Mouse (Mus musculus) neural tube, embryonic 11.5 days (tissue): ENCODE results near the gene Krtap1-5. TPM values are rescaled to one million over a fixed set of nuclear protein-coding genes. Genes with fewer than 3 reads are reported as not detected.

Source experiments
- ATAC-seq: fragments of 200-750 bp; cut with Nextera tagmentation; 2 replicates; pipeline ENCODE4 v1.8.0; 2017; ENCODE audit warnings: moderate number of reproducible peaks, mild to moderate bottlenecking, moderate TSS enrichment, moderate library complexity; ENCODE audit not compliant: insufficient read depth, low FRiP score, low TSS enrichment
- DNase-seq: peaks from one replicate; pipeline ENCODE4 v3.0.0-alpha.2; 2015; ENCODE audit warnings: low spot score
- H3K27ac ChIP-seq: fragments of 300-500 bp; sonication (generic); 2 replicates; pipeline ENCODE4 v1.5.1; 2014; ENCODE audit warnings: low read depth, mild to moderate bottlenecking, low read length
- H3K27me3 ChIP-seq: fragments of 300-500 bp; sonication (generic); 2 replicates; pipeline ENCODE4 v1.6.1; 2014; ENCODE audit warnings: mild to moderate bottlenecking, low read length, mixed read lengths; ENCODE audit not compliant: control insufficient read depth, insufficient read depth
- H3K36me3 ChIP-seq: fragments of 300-500 bp; sonication (generic); 2 replicates; pipeline ENCODE4 v1.6.1; 2014; ENCODE audit warnings: mild to moderate bottlenecking, low read length, moderate library complexity, mixed read lengths; ENCODE audit not compliant: control insufficient read depth, insufficient read depth
- H3K4me1 ChIP-seq: fragments of 300-500 bp; sonication (generic); 2 replicates; pipeline ENCODE4 v1.6.1; 2014; ENCODE audit warnings: low read length, mixed read lengths; ENCODE audit not compliant: control insufficient read depth, insufficient read depth
- H3K4me2 ChIP-seq: fragments of 300-500 bp; sonication (generic); 2 replicates; pipeline ENCODE4 v1.6.1; 2014; ENCODE audit warnings: low read depth, mild to moderate bottlenecking, moderate library complexity
- H3K4me3 ChIP-seq: fragments of 300-500 bp; sonication (generic); 2 replicates; pipeline ENCODE4 v1.5.1; 2014; ENCODE audit warnings: low read depth, low read length
- H3K9ac ChIP-seq: fragments of 300-500 bp; sonication (generic); 2 replicates; pipeline ENCODE4 v1.6.1; 2014; ENCODE audit warnings: mild to moderate bottlenecking, low read length
- H3K9me3 ChIP-seq: fragments of 300-500 bp; sonication (generic); 2 replicates; pipeline ENCODE4 v1.6.1; 2016; ENCODE audit warnings: low read length; ENCODE audit not compliant: control insufficient read depth
- WGBS: fragments of 180-500 bp; shearing (Covaris S2); extraction: QIAGEN DNeasy Blood & Tissue Kit; methylation state at CpG from one replicate; pipeline ENCODE4 v1.1.7; 2014; 5-methylcytosine and 5-hydroxymethylcytosine counted together
- polyA plus RNA-seq: library from polyadenylated mRNA; unstranded; fragments of >200 nt; fragmentation: Nextera tagmentation; extraction: Ambion mirVana; gene quantifications from 2 replicates; pipeline ENCODE4 v1.2.1, GENCODE M21; 2014

The Krtap1-5 gene
- polyA plus RNA-seq, 1 experiment from 2014 or later = not detected

- 97% methylated on average over 7 of the region's 7 CpGs for WGBS
Measured at GRCm38 (mm10) chr11:99585096-99585495, 4.3 kb upstream of the Krtap1-5 start.

GRCm38 (mm10) chr11:99583245-99583704 lies 2.5 kb upstream of the Krtap1-5 start, which contains the start of gene Krtap1-4:
TSS of gene Krtap1-4 (minus strand) at chr11:99583654.
- no peak for DNase-seq
- Histone ChIP-seq H3K9ac (no peak within 1 kb of the TSS), H3K4me1 (no peaks in the 10 kb centered on the region), H3K36me3 (no peaks in the 10 kb centered on the region), H3K4me2 (no peak within 1 kb of the TSS), H3K27me3 (no peaks in the 10 kb centered on the region), H3K4me3 (no peak within 1 kb of the TSS), H3K27ac (no peak within 1 kb of the TSS), H3K9me3 (no peaks in the 10 kb centered on the region)
- WGBS = 78% methylated on average over 5 of the region's 5 CpGs
- no peak for ATAC-seq

More at GRCm38 (mm10) chr11:99585096-99585495, 4.3 kb upstream of the Krtap1-5 start:
- Histone ChIP-seq H3K9me3 (no peaks in the 10 kb centered on the region), H3K36me3 (no peaks in the 10 kb centered on the region), H3K4me1 (no peaks in the 10 kb centered on the region), H3K9ac (no peak overlapping the region), H3K27ac (no peak overlapping the region), H3K4me3 (no peak overlapping the region), H3K4me2 (no peak overlapping the region), H3K27me3 (no peaks in the 10 kb centered on the region)
- no peak for ATAC-seq
- no peak for DNase-seq

GRCm38 (mm10) chr11:99581564-99581963 lies 748 bp upstream of the Krtap1-5 start:
- H3K27me3 ChIP-seq = no peaks in the 10 kb centered on the region
- ATAC-seq = no peak
- H3K4me1 ChIP-seq = no peaks in the 10 kb centered on the region
- 85% methylated on average over 6 of the region's 6 CpGs for WGBS
- H3K9ac ChIP-seq = no peak overlapping the region
- no peak overlapping the region for H3K27ac ChIP-seq
- no peak overlapping the region for H3K4me2 ChIP-seq
- no peak overlapping the region for H3K4me3 ChIP-seq
- no peaks in the 10 kb centered on the region for H3K9me3 ChIP-seq
- H3K36me3 ChIP-seq = no peaks in the 10 kb centered on the region
- no peak for DNase-seq

- no peak for ATAC-seq
- no peaks in the 10 kb centered on the region for H3K9me3 ChIP-seq
- WGBS = 92% methylated on average over 5 of the region's 5 CpGs
Measured at GRCm38 (mm10) chr11:99581051-99581450, 235 bp upstream of the Krtap1-5 start.

GRCm38 (mm10) chr11:99574106-99574505 lies 6.7 kb downstream of the Krtap1-5 start:
- peak; percentile 72; the same call in 1 of the 2 replicates for ATAC-seq
- whole genome bisulfite sequencing = 8% methylated on average over 7 of the region's 7 CpGs
- peak overlapping the region; percentile 15; the same call in 1 of the 2 replicates for H3K4me2 ChIP-seq
- H3K9me3 ChIP-seq = no peaks in the 10 kb centered on the region
- H3K4me1 ChIP-seq = no peaks in the 10 kb centered on the region
- peak; percentile 83 for DNase-seq
- H3K9ac ChIP-seq = no peak overlapping the region
- no peaks in the 10 kb centered on the region for H3K36me3 ChIP-seq
- H3K27ac ChIP-seq = no peak overlapping the region
- H3K4me3 ChIP-seq = no peak overlapping the region
- H3K27me3 ChIP-seq = no peaks in the 10 kb centered on the region

More at GRCm38 (mm10) chr11:99581051-99581450, 235 bp upstream of the Krtap1-5 start:
- Histone ChIP-seq H3K4me2 (no peak overlapping the region), H3K4me1 (no peaks in the 10 kb centered on the region), H3K27ac (no peak overlapping the region), H3K27me3 (no peaks in the 10 kb centered on the region), H3K4me3 (no peak overlapping the region), H3K9ac (no peak overlapping the region), H3K36me3 (no peaks in the 10 kb centered on the region)
- no peak for DNase-seq

- ATAC-seq (no peak), DNase-seq (no peak)
- H3K9me3 ChIP-seq = no peaks in the 10 kb centered on the region
- H3K36me3 ChIP-seq = no peaks in the 10 kb centered on the region
- H3K4me3 ChIP-seq = no peak overlapping the region
- H3K9ac ChIP-seq = no peak overlapping the region
- H3K27ac ChIP-seq = no peak overlapping the region
- H3K27me3 ChIP-seq = no peaks in the 10 kb centered on the region
- no peaks in the 10 kb centered on the region for H3K4me1 ChIP-seq
- H3K4me2 ChIP-seq = no peak overlapping the region
- 62% methylated on average over 4 of the region's 4 CpGs for WGBS
Measured at GRCm38 (mm10) chr11:99573164-99573563, 7.7 kb downstream of the Krtap1-5 start.

GRCm38 (mm10) chr11:99566530-99566929 lies 14.3 kb downstream of the Krtap1-5 start, which contains the start of gene Krtap3-1:
TSS of gene Krtap3-1 (minus strand) at chr11:99566630.
- Histone ChIP-seq H3K4me1 (no peaks in the 10 kb centered on the region), H3K4me2 (no peak within 1 kb of the TSS), H3K36me3 (no peaks in the 10 kb centered on the region), H3K4me3 (no peak within 1 kb of the TSS), H3K27me3 (no peaks in the 10 kb centered on the region), H3K9me3 (no peaks in the 10 kb centered on the region), H3K27ac (no peak within 1 kb of the TSS), H3K9ac (no peak within 1 kb of the TSS)
- 77% methylated on average over 7 of the region's 7 CpGs for WGBS
- ATAC-seq (no peak), DNase-seq (no peak)

GRCm38 (mm10) chr11:99562580-99562979 lies 18.2 kb downstream of the Krtap1-5 start:
- DNase-seq (no peak), ATAC-seq (no peak)
- no peaks in the 10 kb centered on the region for H3K36me3 ChIP-seq
- WGBS = 82% methylated on average over 6 of the region's 6 CpGs
- H3K4me1 ChIP-seq = no peaks in the 10 kb centered on the region
- no peak overlapping the region for H3K9ac ChIP-seq
- no peak overlapping the region for H3K4me3 ChIP-seq
- H3K4me2 ChIP-seq = no peak overlapping the region
- no peaks in the 10 kb centered on the region for H3K9me3 ChIP-seq
- no peaks in the 10 kb centered on the region for H3K27me3 ChIP-seq
- no peak overlapping the region for H3K27ac ChIP-seq

- H3K4me1 ChIP-seq = no peaks in the 10 kb centered on the region
- ATAC-seq (no peak), DNase-seq (no peak)
- no peak within 1 kb of the TSS for H3K9ac ChIP-seq
- H3K27ac ChIP-seq = no peak within 1 kb of the TSS
- H3K27me3 ChIP-seq = no peaks in the 10 kb centered on the region
- no peak within 1 kb of the TSS for H3K4me3 ChIP-seq
- H3K36me3 ChIP-seq = no peaks in the 10 kb centered on the region
- H3K4me2 ChIP-seq = no peak within 1 kb of the TSS
- H3K9me3 ChIP-seq = no peaks in the 10 kb centered on the region
- WGBS = 91% methylated on average over 9 of the region's 9 CpGs
Measured at GRCm38 (mm10) chr11:99559366-99559765, 21.4 kb downstream of the Krtap1-5 start, which contains the start of gene Gm11939. TSS of gene Gm11939 (minus strand) at chr11:99559466.
